Mouse (Mus musculus): ENCODE measurements around the gene Ubtfl1. TPM values are rescaled to one million over a fixed set of nuclear protein-coding genes. Genes with fewer than 3 reads are reported as not detected.
"Not testable (repeated sequence)": the region's sequence is repeated elsewhere in the genome, so short reads cannot be mapped to it uniquely, and the experiment has no call there.

Ubtfl1 gene
- polyA plus RNA-seq (2011; ENCODE audit: insufficient read depth, insufficient read length, low read depth, missing spikeins), result 0.30 and 0.31 TPM in 2 replicates

GRCm38 (mm10) chr9:18404118-18404517 is at the start of gene Ubtfl1:
Gene Ubtfl1, plus strand, starts transcription at chr9:18404418.
- Histone ChIP-seq H3K4me3 (ENCODE audit: low read depth, low read length) (no peak within 1 kb of the TSS), H3K27ac (ENCODE audit: insufficient read depth, low read length) (no peak within 1 kb of the TSS), H3K4me1 (ENCODE audit: control insufficient read depth, insufficient read depth, low read length) (no peaks in the 10 kb centered on the region), H3K27me3 (ENCODE audit: control insufficient read depth, insufficient read depth, low read length, poor library complexity, severe bottlenecking) (no peaks in the 10 kb centered on the region), H3K36me3 (ENCODE audit: control insufficient read depth, insufficient read depth, low read length, poor library complexity, severe bottlenecking) (no peaks in the 10 kb centered on the region), H3K9ac (ENCODE audit: low read depth, poor library complexity, severe bottlenecking) (no peak within 1 kb of the TSS), H3K9me3 (replicated peaks; ENCODE audit: control insufficient read depth, insufficient read depth, low read length, poor library complexity, severe bottlenecking) (no peaks in the 10 kb centered on the region)
- no peak for TF ChIP-seq EP300 (IDR thresholded peaks at IDR 0.05; ENCODE audit: insufficient read depth, low read depth, low read length)
- TF ChIP-seq CTCF (IDR thresholded peaks at IDR 0.05; ENCODE audit: low read depth, low read length), result no peak
- no peak for TF ChIP-seq POLR2A (IDR thresholded peaks at IDR 0.05; ENCODE audit: insufficient read depth, low read length)

GRCm38 (mm10) chr9:18373026-18373425 is 31.2 kb upstream of the Ubtfl1 start:
- H3K27me3 ChIP-seq (ENCODE audit: control insufficient read depth, insufficient read depth, low read length, poor library complexity, severe bottlenecking); H3K9me3 ChIP-seq (replicated peaks; ENCODE audit: control insufficient read depth, insufficient read depth, low read length, poor library complexity, severe bottlenecking); H3K4me3 ChIP-seq (ENCODE audit: low read depth, low read length); H3K36me3 ChIP-seq (ENCODE audit: control insufficient read depth, insufficient read depth, low read length, poor library complexity, severe bottlenecking); H3K4me1 ChIP-seq (ENCODE audit: control insufficient read depth, insufficient read depth, low read length); H3K9ac ChIP-seq (ENCODE audit: low read depth, poor library complexity, severe bottlenecking); H3K27ac ChIP-seq (ENCODE audit: insufficient read depth, low read length): not testable (repeated sequence)

- Histone ChIP-seq H3K27ac (ENCODE audit: insufficient read depth, low read length) (no peak overlapping the region), H3K9me3 (replicated peaks; ENCODE audit: control insufficient read depth, insufficient read depth, low read length, poor library complexity, severe bottlenecking) (no peaks in the 10 kb centered on the region), H3K27me3 (ENCODE audit: control insufficient read depth, insufficient read depth, low read length, poor library complexity, severe bottlenecking) (no peaks in the 10 kb centered on the region), H3K9ac (ENCODE audit: low read depth, poor library complexity, severe bottlenecking) (no peak overlapping the region), H3K4me1 (ENCODE audit: control insufficient read depth, insufficient read depth, low read length) (no peaks in the 10 kb centered on the region), H3K36me3 (ENCODE audit: control insufficient read depth, insufficient read depth, low read length, poor library complexity, severe bottlenecking) (no peaks in the 10 kb centered on the region), H3K4me3 (ENCODE audit: low read depth, low read length) (no peak overlapping the region)
- TF ChIP-seq POLR2A (IDR thresholded peaks at IDR 0.05; ENCODE audit: insufficient read depth, low read length), result no peak
- TF ChIP-seq EP300 (IDR thresholded peaks at IDR 0.05; ENCODE audit: insufficient read depth, low read depth, low read length), result no peak
Measured at GRCm38 (mm10) chr9:18385782-18386181, 18.4 kb upstream of the Ubtfl1 start.

DNA sequence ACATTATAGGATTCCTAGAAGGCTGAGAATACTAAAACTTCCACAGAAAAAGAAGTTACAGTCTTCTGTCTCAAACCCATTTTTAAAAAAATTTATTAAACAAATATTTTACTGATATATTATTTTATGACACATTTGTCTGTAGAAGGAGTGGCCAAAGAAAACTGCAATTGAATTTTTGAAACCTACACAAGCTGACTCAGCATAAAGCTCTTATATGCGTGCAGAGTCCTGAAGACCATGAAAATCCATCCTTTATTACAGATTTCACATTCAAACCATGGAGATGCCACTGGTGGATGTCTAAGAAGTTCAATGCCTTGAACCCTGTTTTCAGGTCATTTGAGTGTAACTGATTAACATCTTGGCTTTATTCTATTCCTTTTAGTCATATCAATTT is 4.6 kb upstream of the Ubtfl1 start:
- no peaks in the 10 kb centered on the region for H3K27me3 ChIP-seq (ENCODE audit: control insufficient read depth, insufficient read depth, low read length, poor library complexity, severe bottlenecking)
- no peak overlapping the region for H3K27ac ChIP-seq (ENCODE audit: insufficient read depth, low read length)
- H3K36me3 ChIP-seq (ENCODE audit: control insufficient read depth, insufficient read depth, low read length, poor library complexity, severe bottlenecking), result no peaks in the 10 kb centered on the region
- H3K4me1 ChIP-seq (ENCODE audit: control insufficient read depth, insufficient read depth, low read length), result no peaks in the 10 kb centered on the region
- H3K9me3 ChIP-seq (replicated peaks; ENCODE audit: control insufficient read depth, insufficient read depth, low read length, poor library complexity, severe bottlenecking), result no peaks in the 10 kb centered on the region
- TF ChIP-seq POLR2A (IDR thresholded peaks at IDR 0.05; ENCODE audit: insufficient read depth, low read length) (no peak), EP300 (IDR thresholded peaks at IDR 0.05; ENCODE audit: insufficient read depth, low read depth, low read length) (no peak), CTCF (IDR thresholded peaks at IDR 0.05; ENCODE audit: low read depth, low read length) (no peak)
- no peak overlapping the region for H3K9ac ChIP-seq (ENCODE audit: low read depth, poor library complexity, severe bottlenecking)
- H3K4me3 ChIP-seq (ENCODE audit: low read depth, low read length), result no peak overlapping the region

GRCm38 (mm10) chr9:18402895-18403294 is 1.3 kb upstream of the Ubtfl1 start, which contains the start of gene Naalad2:
Gene Naalad2, minus strand, starts transcription at chr9:18402995.
- not testable (repeated sequence) for H3K27ac ChIP-seq (ENCODE audit: insufficient read depth, low read length)

DNA sequence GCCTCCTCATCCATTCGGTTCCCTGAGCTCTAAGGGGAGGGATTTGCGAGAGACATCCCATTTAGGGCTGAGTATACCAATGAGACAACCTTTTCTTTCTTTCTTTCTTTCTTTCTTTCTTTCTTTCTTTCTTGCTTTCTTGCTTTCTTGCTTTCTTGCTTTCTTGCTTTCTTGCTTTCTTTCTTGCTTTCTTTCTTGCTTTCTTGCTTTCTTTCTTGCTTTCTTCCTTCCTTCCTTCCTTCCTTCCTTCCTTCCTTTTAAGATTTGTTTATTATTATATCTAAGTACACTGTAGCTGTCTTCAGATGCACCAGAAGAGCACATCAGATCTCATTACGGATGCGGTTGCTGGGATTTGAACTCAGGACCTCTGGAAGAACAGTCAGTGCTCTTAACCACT is 8.2 kb downstream of the Ubtfl1 start:
- not testable (repeated sequence) for H3K4me1 ChIP-seq (ENCODE audit: control insufficient read depth, insufficient read depth, low read length); H3K27ac ChIP-seq (ENCODE audit: insufficient read depth, low read length); H3K9me3 ChIP-seq (replicated peaks; ENCODE audit: control insufficient read depth, insufficient read depth, low read length, poor library complexity, severe bottlenecking); H3K4me3 ChIP-seq (ENCODE audit: low read depth, low read length); H3K36me3 ChIP-seq (ENCODE audit: control insufficient read depth, insufficient read depth, low read length, poor library complexity, severe bottlenecking); H3K9ac ChIP-seq (ENCODE audit: low read depth, poor library complexity, severe bottlenecking); H3K27me3 ChIP-seq (ENCODE audit: control insufficient read depth, insufficient read depth, low read length, poor library complexity, severe bottlenecking)

More at GRCm38 (mm10) chr9:18402895-18403294, 1.3 kb upstream of the Ubtfl1 start, which contains the start of gene Naalad2:
- not testable (repeated sequence) for H3K4me3 ChIP-seq (ENCODE audit: low read depth, low read length); H3K27me3 ChIP-seq (ENCODE audit: control insufficient read depth, insufficient read depth, low read length, poor library complexity, severe bottlenecking); H3K4me1 ChIP-seq (ENCODE audit: control insufficient read depth, insufficient read depth, low read length); H3K9ac ChIP-seq (ENCODE audit: low read depth, poor library complexity, severe bottlenecking); H3K36me3 ChIP-seq (ENCODE audit: control insufficient read depth, insufficient read depth, low read length, poor library complexity, severe bottlenecking); H3K9me3 ChIP-seq (replicated peaks; ENCODE audit: control insufficient read depth, insufficient read depth, low read length, poor library complexity, severe bottlenecking)

DNA sequence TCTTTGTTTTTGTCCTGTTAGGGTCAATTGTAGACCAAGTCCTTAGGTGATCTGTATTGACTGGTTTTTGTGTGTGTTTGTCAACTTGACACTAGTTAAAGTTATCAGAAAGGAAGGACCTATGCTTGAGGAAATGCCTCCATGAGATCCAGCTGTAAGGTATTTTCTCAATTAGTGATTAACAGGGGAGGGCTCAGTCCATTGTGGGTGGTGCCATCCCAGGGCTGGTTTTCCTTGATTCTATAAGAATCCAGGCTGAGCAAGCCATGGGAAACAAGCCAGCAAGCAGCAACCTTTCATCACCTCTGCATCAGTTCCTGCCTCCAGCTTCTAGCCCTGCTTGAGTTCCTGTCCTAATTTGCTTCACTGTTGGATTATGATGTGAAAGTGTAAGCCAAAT is 26.1 kb downstream of the Ubtfl1 start, which contains the start of gene Mbd3l2:
TSS of gene Mbd3l2 (plus strand) at position 301 of the 400 bp plus-strand sequence.
- Histone ChIP-seq H3K4me3 (ENCODE audit: low read depth, low read length) (no peak within 1 kb of the TSS), H3K4me1 (ENCODE audit: control insufficient read depth, insufficient read depth, low read length) (no peaks in the 10 kb centered on the region), H3K36me3 (ENCODE audit: control insufficient read depth, insufficient read depth, low read length, poor library complexity, severe bottlenecking) (no peaks in the 10 kb centered on the region), H3K9me3 (replicated peaks; ENCODE audit: control insufficient read depth, insufficient read depth, low read length, poor library complexity, severe bottlenecking) (no peaks in the 10 kb centered on the region), H3K27me3 (ENCODE audit: control insufficient read depth, insufficient read depth, low read length, poor library complexity, severe bottlenecking) (no peaks in the 10 kb centered on the region), H3K27ac (ENCODE audit: insufficient read depth, low read length) (no peak within 1 kb of the TSS), H3K9ac (ENCODE audit: low read depth, poor library complexity, severe bottlenecking) (no peak within 1 kb of the TSS)
- TF ChIP-seq CTCF (IDR thresholded peaks at IDR 0.05; ENCODE audit: low read depth, low read length) (no peak), EP300 (IDR thresholded peaks at IDR 0.05; ENCODE audit: insufficient read depth, low read depth, low read length) (no peak), POLR2A (IDR thresholded peaks at IDR 0.05; ENCODE audit: insufficient read depth, low read length) (no peak)
